Mouse (Mus musculus) erythroblast, embryonic 14.5 days (primary cell): Measurements from ENCODE around the gene Sdc3.

Source experiments
- GATA1 ChIP-seq: IDR thresholded peaks from 2 replicates; pipeline ENCODE4 v1.6.1; 2012; ENCODE audit warnings: low read length, inconsistent platforms, mixed read lengths
- TAL1 ChIP-seq: IDR thresholded peaks from 3 replicates; pipeline ENCODE4 v1.6.1; 2012; ENCODE audit warnings: low read length, inconsistent platforms, mixed read lengths

GRCm38 (mm10) chr4:130819806-130820205 is 27.5 kb downstream of the Sdc3 start:
- TF ChIP-seq TAL1 = no peak
- TF ChIP-seq GATA1 = no peak
